Mouse (Mus musculus): Measurements from ENCODE around the gene Atp1a2. TPM values are rescaled to one million over a fixed set of nuclear protein-coding genes. Genes with fewer than 3 reads are reported as not detected.

Atp1a2 gene
- 0.13 and 0.21 TPM in 2 replicates for total RNA-seq (2012; rRNA removed)
- 0.03 and 0.07 TPM in 2 replicates for total RNA-seq (2014; rRNA removed)
- 0.23 and 0.33 TPM in 2 replicates for polyA plus RNA-seq (2012; ENCODE audit: insufficient read length, low read depth)

GRCm38 (mm10) chr1:172297611-172298537 is at the start of gene Atp1a2:
Gene Atp1a2, minus strand, starts transcription at chr1:172298064.
- in situ Hi-C loops (cut with MboI; ENCODE audit: low pct_ligation_motif_present, low pct_unique_long_range_greater_than_20kb, low sequenced_read_pairs) = no loop called here
- Histone ChIP-seq H3K4me1 (ENCODE audit: control insufficient read depth in 1 of 2, insufficient read depth in 2 of 2) (peaks cover 0 to 5% of the 10 kb centered on the region in 2 experiments; a peak in 2 of 4 replicates), H3K4me2 (ENCODE audit: insufficient read depth, low read depth, poor library complexity, severe bottlenecking) (no peak within 1 kb of the TSS), H3K27ac (ENCODE audit: insufficient read depth, low read depth) (no peak within 1 kb of the TSS), H3K79me2 (replicated peaks; ENCODE audit: control insufficient read depth, extremely low read depth, insufficient read depth, poor library complexity, severe bottlenecking) (no peaks in the 10 kb centered on the region), H3K27me3 (replicated peaks) (peaks cover 48% of the 10 kb centered on the region), H3K4me3 (replicated peaks in 1 of 3; ENCODE audit: low read depth in 2 of 3, low read length in 2 of 3, poor library complexity in 1 of 3) (no peak within 1 kb of the TSS), H3K9ac (ENCODE audit: insufficient read depth, low read depth) (no peak within 1 kb of the TSS), H3K9me3 (replicated peaks; ENCODE audit: low read length) (no peaks in the 10 kb centered on the region), H3K36me3 (replicated peaks in 1 of 2; ENCODE audit: control insufficient read depth in 1 of 2, insufficient read depth in 1 of 2, low read length in 1 of 2) (no peaks in the 10 kb centered on the region)
- no peak for TF ChIP-seq KAT2A (IDR thresholded peaks at IDR 0.05; ENCODE audit: insufficient replicate concordance, low read length)
- TF ChIP-seq MEF2A (IDR thresholded peaks at IDR 0.05; ENCODE audit: borderline replicate concordance, low read depth, low read length) = no peak
- TF ChIP-seq NELFE (IDR thresholded peaks at IDR 0.05; ENCODE audit: low read depth, low read length) = no peak
- TF ChIP-seq POLR2A (IDR thresholded peaks at IDR 0.05; ENCODE audit: low read depth, low read length) = no peak
- TF ChIP-seq IRF4 (IDR thresholded peaks at IDR 0.05; ENCODE audit: low read depth, low read length) = no peak
- TF ChIP-seq MXI1 (IDR thresholded peaks at IDR 0.05; ENCODE audit: low read depth, low read length) = no peak
- no peak for TF ChIP-seq USF1 (IDR thresholded peaks at IDR 0.05; ENCODE audit: low read depth, low read length)
- no peak for TF ChIP-seq ETS1 (conservative IDR thresholded peaks at IDR 0.05; ENCODE audit: low read depth, low read length)
- no peak for TF ChIP-seq E2F4 (IDR thresholded peaks at IDR 0.05; ENCODE audit: insufficient replicate concordance, low read depth, low read length)
- dilution Hi-C loops (cut with MboI; ENCODE audit: extremely low pct_ligation_motif_present, extremely low pct_unique_long_range_greater_than_20kb, low sequenced_read_pairs) = no loop called here
- no peak for DNase-seq (ENCODE audit: extremely low read depth)

GRCm38 (mm10) chr1:172347382-172347781 is 49.5 kb upstream of the Atp1a2 start:
- TF ChIP-seq SIN3A (IDR thresholded peaks at IDR 0.05; ENCODE audit: low read length) (no peak), TCF12 (IDR thresholded peaks at IDR 0.05; ENCODE audit: low read depth, low read length) (no peak), MAZ (IDR thresholded peaks at IDR 0.05; ENCODE audit: low read depth, low read length) (no peak), MXI1 (IDR thresholded peaks at IDR 0.05; ENCODE audit: low read depth, low read length) (no peak), USF1 (IDR thresholded peaks at IDR 0.05; ENCODE audit: low read depth, low read length) (no peak), CTCF (conservative IDR thresholded peaks at IDR 0.05 in 1 of 2, IDR thresholded peaks at IDR 0.05 in 1 of 2; ENCODE audit: low read depth in 2 of 2, low read length in 2 of 2) (no peak), ZMIZ1 (IDR thresholded peaks at IDR 0.05; ENCODE audit: low read depth, low read length) (no peak), NRF1 (IDR thresholded peaks at IDR 0.05; ENCODE audit: low read depth, low read length) (no peak), SMC3 (IDR thresholded peaks at IDR 0.05; ENCODE audit: low read depth, low read length) (no peak), TBP (conservative IDR thresholded peaks at IDR 0.05; ENCODE audit: low read depth, low read length) (no peak), ZNF384 (IDR thresholded peaks at IDR 0.05; ENCODE audit: low read depth, low read length) (no peak), RCOR1 (conservative IDR thresholded peaks at IDR 0.05; ENCODE audit: low read depth, low read length) (no peak), MAFK (IDR thresholded peaks at IDR 0.05; ENCODE audit: insufficient replicate concordance, low read length) (no peak), USF2 (conservative IDR thresholded peaks at IDR 0.05; ENCODE audit: low read depth, low read length) (no peak)
- dilution Hi-C loops (cut with MboI; ENCODE audit: extremely low pct_ligation_motif_present, extremely low pct_unique_long_range_greater_than_20kb, low sequenced_read_pairs) = no loop called here
- Histone ChIP-seq H3K4me1 (ENCODE audit: control insufficient read depth in 1 of 2, insufficient read depth in 2 of 2) (peaks cover 15 to 16% of the 10 kb centered on the region in 2 experiments), H3K27me3 (replicated peaks) (peaks cover 74% of the 10 kb centered on the region), H3K36me3 (replicated peaks in 1 of 2; ENCODE audit: control insufficient read depth in 1 of 2, insufficient read depth in 1 of 2, low read length in 1 of 2) (no peaks in the 10 kb centered on the region), H3K4me3 (replicated peaks in 1 of 3; ENCODE audit: low read depth in 2 of 3, low read length in 2 of 3, poor library complexity in 1 of 3) (no peak overlapping the region), H3K27ac (ENCODE audit: insufficient read depth, low read depth) (no peak overlapping the region), H3K79me2 (replicated peaks; ENCODE audit: control insufficient read depth, extremely low read depth, insufficient read depth, poor library complexity, severe bottlenecking) (no peaks in the 10 kb centered on the region), H3K4me2 (ENCODE audit: insufficient read depth, low read depth, poor library complexity, severe bottlenecking) (no peak overlapping the region), H3K9ac (ENCODE audit: insufficient read depth, low read depth) (no peak overlapping the region), H3K9me3 (replicated peaks; ENCODE audit: low read length) (no peaks in the 10 kb centered on the region)
- no peak for DNase-seq (ENCODE audit: extremely low read depth)
- in situ Hi-C loops (cut with MboI; ENCODE audit: low pct_ligation_motif_present, low pct_unique_long_range_greater_than_20kb, low sequenced_read_pairs) = no loop called here

Data from CH12.LX (cell line).